Mouse (Mus musculus): ENCODE data around the gene Pcsk6. TPM values are rescaled to one million over a fixed set of nuclear protein-coding genes. Genes with fewer than 3 reads are reported as not detected.
A peak's percentile ranks its signal among the peaks of the same experiment; 100 is the strongest.
"Not testable (repeated sequence)": the region's sequence is repeated elsewhere in the genome, so short reads cannot be mapped to it uniquely, and the experiment has no call there.

Gene Pcsk6
- 2.0 and 2.1 TPM in 2 replicates for polyA plus RNA-seq (2016; fragmentation: Nextera tagmentation; extraction: Ambion mirVana)

GRCm38 (mm10) chr7:65861591-65862472, at the start of gene Pcsk6:
Pcsk6 (plus strand) TSS chr7:65861734.
- Histone ChIP-seq H3K27ac (no peak within 1 kb of the TSS), H3K4me3 (peak within 1 kb of the TSS; percentile 62), H3K9ac (peak within 1 kb of the TSS; percentile 56), H3K4me1 (peaks cover 12% of the 10 kb centered on the region), H3K9me3 (no peaks in the 10 kb centered on the region), H3K27me3 (peaks cover 53% of the 10 kb centered on the region), H3K4me2 (replicated peaks) (peak within 1 kb of the TSS; percentile 97), H3K36me3 (no peaks in the 10 kb centered on the region)
- 0 out of 2 replicates have a peak, but pooled peaks have one; percentile 32 for ATAC-seq (ENCODE audit: insufficient number of reproducible peaks, insufficient read depth, low FRiP score, low TSS enrichment)
- 1% methylated on average over 91 of the region's 111 CpGs for WGBS

GRCm38 (mm10) chr7:65813611-65814212, 47.8 kb upstream of the Pcsk6 start:
- no peaks in the 10 kb centered on the region for H3K36me3 ChIP-seq
- no peak overlapping the region for H3K9ac ChIP-seq
- H3K4me1 ChIP-seq, result no peaks in the 10 kb centered on the region
- H3K27me3 ChIP-seq, result no peaks in the 10 kb centered on the region
- H3K9me3 ChIP-seq, result peaks cover 9% of the 10 kb centered on the region
- H3K27ac ChIP-seq, result no peak overlapping the region
- H3K4me3 ChIP-seq, result no peak overlapping the region
- ATAC-seq (ENCODE audit: insufficient number of reproducible peaks, insufficient read depth, low FRiP score, low TSS enrichment), result 0 out of 2 replicates have a peak, but pooled peaks have one; percentile 47
- WGBS, result 81% methylated on average over 8 of the region's 8 CpGs
- no peak overlapping the region for H3K4me2 ChIP-seq (replicated peaks)

DNA sequence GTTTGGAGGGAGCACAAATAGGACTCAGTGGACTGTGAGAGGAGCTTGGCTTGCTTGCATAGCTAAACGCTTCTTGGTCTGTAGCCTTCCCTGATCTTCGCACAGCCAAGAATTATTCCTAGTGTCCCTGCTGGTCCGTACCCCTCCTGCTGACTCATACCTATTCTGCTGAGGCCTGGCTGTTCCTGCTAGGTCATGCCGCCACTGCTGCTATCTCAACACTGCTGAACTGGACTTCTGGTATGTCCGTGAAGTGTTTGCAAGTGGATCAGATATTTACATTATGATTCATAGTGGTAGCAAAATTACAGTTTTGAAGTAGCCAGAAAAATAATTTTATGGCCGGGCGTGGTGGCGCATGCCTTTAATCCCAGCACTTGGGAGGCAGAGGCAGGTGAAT, 44.0 kb upstream of the Pcsk6 start:
- H3K9ac ChIP-seq, result no peak overlapping the region
- H3K27ac ChIP-seq, result no peak overlapping the region
- no peaks in the 10 kb centered on the region for H3K36me3 ChIP-seq
- no peak overlapping the region for H3K4me2 ChIP-seq (replicated peaks)
- WGBS, result 94% methylated on average over 8 of the region's 8 CpGs
- no peaks in the 10 kb centered on the region for H3K27me3 ChIP-seq
- peaks cover 9% of the 10 kb centered on the region for H3K9me3 ChIP-seq
- ATAC-seq (ENCODE audit: insufficient number of reproducible peaks, insufficient read depth, low FRiP score, low TSS enrichment), result no peak
- no peak overlapping the region for H3K4me3 ChIP-seq
- no peaks in the 10 kb centered on the region for H3K4me1 ChIP-seq

DNA sequence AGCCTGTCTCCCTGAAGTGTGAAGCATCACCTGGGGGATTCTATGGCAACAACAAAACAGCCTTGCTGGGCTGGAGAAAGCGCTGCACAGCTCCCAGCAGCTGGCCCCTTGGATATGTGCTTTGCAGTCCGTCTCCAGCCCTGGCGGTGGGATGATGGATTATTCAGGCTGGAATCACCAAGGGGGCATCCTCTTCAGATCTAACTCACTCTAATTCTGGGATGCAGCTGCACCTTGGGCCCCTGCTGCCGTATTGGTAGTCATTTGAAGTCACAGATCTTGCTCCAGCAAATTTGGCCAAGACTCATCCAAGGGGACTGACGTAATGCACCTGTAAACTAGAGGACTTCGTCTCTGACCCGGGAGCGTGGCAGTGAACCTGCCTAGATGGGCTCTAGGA, 41.1 kb upstream of the Pcsk6 start:
- Histone ChIP-seq H3K27me3 (no peaks in the 10 kb centered on the region), H3K4me1 (no peaks in the 10 kb centered on the region), H3K27ac (no peak overlapping the region), H3K9me3 (peaks cover 9% of the 10 kb centered on the region), H3K36me3 (no peaks in the 10 kb centered on the region), H3K9ac (no peak overlapping the region), H3K4me2 (replicated peaks) (no peak overlapping the region), H3K4me3 (no peak overlapping the region)
- ATAC-seq (ENCODE audit: insufficient number of reproducible peaks, insufficient read depth, low FRiP score, low TSS enrichment), result no peak
- WGBS, result 36% methylated on average over 8 of the region's 8 CpGs

GRCm38 (mm10) chr7:65821901-65822300, 39.6 kb upstream of the Pcsk6 start:
- H3K9ac ChIP-seq; H3K4me1 ChIP-seq; H3K9me3 ChIP-seq; H3K27me3 ChIP-seq; H3K36me3 ChIP-seq; H3K27ac ChIP-seq; H3K4me2 ChIP-seq (replicated peaks); ATAC-seq (ENCODE audit: insufficient number of reproducible peaks, insufficient read depth, low FRiP score, low TSS enrichment); H3K4me3 ChIP-seq: not testable (repeated sequence)
- WGBS, result 76% methylated on average over 4 of the region's 4 CpGs

GRCm38 (mm10) chr7:65822506-65823119, 38.9 kb upstream of the Pcsk6 start:
- no peak overlapping the region for H3K27ac ChIP-seq
- H3K9me3 ChIP-seq, result no peaks in the 10 kb centered on the region
- no peaks in the 10 kb centered on the region for H3K4me1 ChIP-seq
- no peak overlapping the region for H3K4me2 ChIP-seq (replicated peaks)
- no peaks in the 10 kb centered on the region for H3K27me3 ChIP-seq
- no peak overlapping the region for H3K9ac ChIP-seq
- WGBS, result 47% methylated on average over 2 of the region's 2 CpGs
- no peaks in the 10 kb centered on the region for H3K36me3 ChIP-seq
- no peak for ATAC-seq (ENCODE audit: insufficient number of reproducible peaks, insufficient read depth, low FRiP score, low TSS enrichment)
- H3K4me3 ChIP-seq, result no peak overlapping the region

GRCm38 (mm10) chr7:65839756-65840155, 21.8 kb upstream of the Pcsk6 start:
- 92% methylated on average over 3 of the region's 3 CpGs for whole genome bisulfite sequencing
- peaks cover 5% of the 10 kb centered on the region; the same call in 1 of the 2 replicates for H3K9me3 ChIP-seq
- H3K4me2 ChIP-seq (replicated peaks), result no peak overlapping the region
- no peaks in the 10 kb centered on the region for H3K27me3 ChIP-seq
- no peak overlapping the region for H3K27ac ChIP-seq
- H3K9ac ChIP-seq, result no peak overlapping the region
- H3K4me3 ChIP-seq, result no peak overlapping the region
- H3K4me1 ChIP-seq, result no peaks in the 10 kb centered on the region
- H3K36me3 ChIP-seq, result no peaks in the 10 kb centered on the region
- ATAC-seq (ENCODE audit: insufficient number of reproducible peaks, insufficient read depth, low FRiP score, low TSS enrichment), result no peak

- H3K4me1 ChIP-seq, result no peaks in the 10 kb centered on the region
- peaks cover 5% of the 10 kb centered on the region; the same call in 1 of the 2 replicates for H3K9me3 ChIP-seq
- no peaks in the 10 kb centered on the region for H3K36me3 ChIP-seq
- WGBS, result 46% methylated on average over 2 of the region's 2 CpGs
- H3K4me3 ChIP-seq, result no peak overlapping the region
- ATAC-seq (ENCODE audit: insufficient number of reproducible peaks, insufficient read depth, low FRiP score, low TSS enrichment), result no peak
- H3K4me2 ChIP-seq (replicated peaks), result no peak overlapping the region
- no peak overlapping the region for H3K27ac ChIP-seq
- H3K27me3 ChIP-seq, result no peaks in the 10 kb centered on the region
- no peak overlapping the region for H3K9ac ChIP-seq
These were observed 18.3 kb upstream of the Pcsk6 start for GRCm38 (mm10) chr7:65843210-65843609.

GRCm38 (mm10) chr7:65860981-65861380, 553 bp upstream of the Pcsk6 start:
- WGBS, result 58% methylated on average over 7 of the region's 7 CpGs
- no peaks in the 10 kb centered on the region for H3K36me3 ChIP-seq
- H3K9ac ChIP-seq, result no peak overlapping the region
- H3K4me1 ChIP-seq, result peaks cover 12% of the 10 kb centered on the region
- peaks cover 53% of the 10 kb centered on the region for H3K27me3 ChIP-seq
- H3K27ac ChIP-seq, result no peak overlapping the region
- no peak overlapping the region; the same call in 1 of the 2 replicates for H3K4me3 ChIP-seq
- no peak for ATAC-seq (ENCODE audit: insufficient number of reproducible peaks, insufficient read depth, low FRiP score, low TSS enrichment)
- H3K4me2 ChIP-seq (replicated peaks), result no peak overlapping the region
- no peaks in the 10 kb centered on the region for H3K9me3 ChIP-seq

GRCm38 (mm10) chr7:65862473-65863176, 1.1 kb downstream of the Pcsk6 start:
- Histone ChIP-seq H3K27me3 (peaks cover 53% of the 10 kb centered on the region), H3K36me3 (no peaks in the 10 kb centered on the region), H3K4me1 (peaks cover 12% of the 10 kb centered on the region), H3K4me3 (peak overlapping the region; percentile 62), H3K9ac (peak overlapping the region; percentile 56), H3K4me2 (replicated peaks) (peak overlapping the region; percentile 97), H3K27ac (no peak overlapping the region), H3K9me3 (no peaks in the 10 kb centered on the region)
- 2% methylated on average over 61 of the region's 61 CpGs for WGBS
- peak; percentile 37; the same call in 1 of the 2 replicates for ATAC-seq (ENCODE audit: insufficient number of reproducible peaks, insufficient read depth, low FRiP score, low TSS enrichment)

DNA sequence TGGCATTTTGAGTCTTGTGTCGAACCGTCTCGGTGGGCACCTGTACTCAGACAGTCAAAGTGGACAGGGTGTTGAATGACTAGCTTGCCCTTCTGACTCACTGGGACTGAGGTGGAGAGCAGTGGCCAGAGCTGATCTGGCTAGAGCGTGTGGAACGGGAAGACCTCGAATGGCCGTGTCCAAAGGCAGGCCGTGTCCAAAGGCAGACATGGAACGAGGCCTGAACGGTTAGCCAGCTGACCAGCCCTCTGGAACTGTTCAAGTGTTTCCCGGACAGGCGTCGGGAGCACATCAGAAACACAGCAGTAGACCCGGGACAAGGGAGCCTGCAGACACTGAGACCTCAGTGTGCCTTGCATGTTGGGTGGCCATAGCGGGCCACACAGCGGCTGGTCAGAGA, 7.6 kb downstream of the Pcsk6 start:
- Histone ChIP-seq H3K27me3 (peaks cover 13% of the 10 kb centered on the region; the same call in 1 of the 2 replicates), H3K4me2 (replicated peaks) (no peak overlapping the region), H3K36me3 (no peaks in the 10 kb centered on the region), H3K27ac (no peak overlapping the region), H3K4me3 (no peak overlapping the region), H3K4me1 (peaks cover 1% of the 10 kb centered on the region), H3K9me3 (no peaks in the 10 kb centered on the region), H3K9ac (no peak overlapping the region)
- no peak for ATAC-seq (ENCODE audit: insufficient number of reproducible peaks, insufficient read depth, low FRiP score, low TSS enrichment)
- 77% methylated on average over 16 of the region's 16 CpGs for WGBS
